Mouse (Mus musculus): Measurements from ENCODE around the gene Zbtb7b.

GRCm38 (mm10) chr3:89341794-89342193 is 52.8 kb downstream of the Zbtb7b start:
- TF ChIP-seq POLR2A (IDR thresholded peaks at IDR 0.05; ENCODE audit: borderline replicate concordance, control insufficient read depth, low read depth, low read length), result no peak
- no peak for TF ChIP-seq CTCF (IDR thresholded peaks at IDR 0.05; ENCODE audit: control insufficient read depth, insufficient read depth, low read length)

All from bone marrow, adult 2 months (tissue).